Mouse (Mus musculus) liver (tissue): ENCODE results near the gene Mrps31.

Source experiments
- DNase-seq: peaks from one replicate; pipeline ENCODE4 v3.0.0-alpha.2; 2020; ENCODE audit warnings: mixed read lengths

Mrps31 gene

GRCm38 (mm10) chr8:22411282-22411702 is at the start of gene Mrps31:
TSS of gene Mrps31 (plus strand) at chr8:22411361.
- DNase-seq: peak; percentile 79

DNA sequence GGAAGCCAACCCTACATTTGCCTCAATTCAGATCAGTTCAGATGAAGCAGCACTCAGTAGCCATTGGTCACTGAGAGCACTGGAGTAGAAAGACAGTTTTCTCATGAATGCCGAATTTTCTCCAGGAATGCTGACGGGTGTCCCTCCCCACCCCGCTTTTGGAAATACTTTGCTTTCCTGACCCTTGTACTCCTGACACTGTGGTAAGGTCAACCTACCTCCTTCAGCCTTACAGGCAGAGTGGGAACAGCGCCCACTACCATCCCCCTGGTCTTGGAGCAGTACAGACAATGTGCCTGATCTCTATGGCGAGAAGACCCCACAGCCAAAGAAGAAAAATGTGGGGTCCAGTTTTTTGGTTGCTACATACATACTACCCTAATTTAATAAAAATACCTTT is 34.9 kb upstream of the Mrps31 start:
- no peak for DNase-seq

- DNase-seq: peak; percentile 48
Observed at GRCm38 (mm10) chr8:22376903-22377302, 34.3 kb upstream of the Mrps31 start.

GRCm38 (mm10) chr8:22380934-22381333 is 30.2 kb upstream of the Mrps31 start:
- DNase-seq: no peak

GRCm38 (mm10) chr8:22382824-22383595 is 28.2 kb upstream of the Mrps31 start:
- no peak for DNase-seq

DNA sequence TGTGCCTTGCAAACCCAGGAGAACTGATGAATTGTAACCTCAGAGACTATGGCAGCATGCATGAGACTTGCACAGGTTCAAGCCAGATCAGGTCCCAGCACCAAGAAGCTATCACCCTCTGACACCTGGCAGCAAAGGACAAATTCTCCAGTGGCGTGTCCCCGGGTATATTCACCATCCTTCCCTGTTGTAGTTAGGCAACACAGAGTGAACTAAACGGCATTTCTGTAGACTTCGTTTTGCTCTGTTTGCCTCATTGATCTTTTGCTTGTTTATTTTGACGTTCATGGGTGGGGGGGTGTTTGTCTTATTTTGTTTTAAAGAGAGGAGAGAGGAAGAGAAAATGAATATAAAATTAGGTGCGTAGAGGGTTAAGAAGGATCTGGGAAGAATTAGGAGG is 26.0 kb upstream of the Mrps31 start:
- DNase-seq: no peak

DNA sequence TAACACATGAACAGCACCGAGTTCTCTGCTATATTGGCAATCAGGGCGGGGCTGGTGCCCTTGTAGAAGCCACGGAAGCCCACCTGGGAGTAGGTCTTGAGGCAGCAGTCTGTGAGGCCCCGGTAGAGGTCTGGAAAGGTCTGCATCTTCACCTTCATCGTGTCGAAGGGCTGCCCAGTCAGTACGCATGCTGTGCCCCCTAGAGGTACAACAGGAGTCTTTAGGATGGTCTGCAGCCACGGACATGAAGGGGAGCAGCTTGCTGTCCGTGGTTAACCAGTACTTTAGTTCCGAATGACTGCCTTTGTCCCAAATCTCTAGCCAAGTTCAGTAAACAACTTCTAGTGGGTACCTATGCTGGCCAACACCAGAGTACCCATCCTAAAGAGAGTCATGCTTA is 21.3 kb upstream of the Mrps31 start:
- no peak for DNase-seq

- DNase-seq: no peak
Observed at GRCm38 (mm10) chr8:22390766-22391463, 20.2 kb upstream of the Mrps31 start.

DNA sequence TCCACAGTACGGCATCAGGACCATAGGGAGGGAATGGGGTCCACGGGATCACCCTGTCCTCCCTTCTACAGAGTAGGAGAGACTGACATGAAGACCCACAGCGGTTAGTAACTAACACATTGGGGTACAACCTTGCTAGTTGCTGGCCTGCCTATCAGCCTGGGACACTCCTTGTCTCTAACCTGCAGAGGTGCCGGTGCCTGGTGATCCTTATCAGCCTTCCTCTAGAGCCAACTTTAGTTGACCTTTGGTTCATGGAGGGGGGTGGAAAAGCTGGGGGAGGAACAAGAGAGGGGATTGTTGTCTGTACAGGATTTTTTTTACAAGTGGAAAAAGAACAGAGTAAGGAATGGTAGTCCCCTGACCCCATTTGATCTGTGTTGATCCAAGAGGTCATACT is 16.7 kb upstream of the Mrps31 start:
- DNase-seq: peak; percentile 27

DNA sequence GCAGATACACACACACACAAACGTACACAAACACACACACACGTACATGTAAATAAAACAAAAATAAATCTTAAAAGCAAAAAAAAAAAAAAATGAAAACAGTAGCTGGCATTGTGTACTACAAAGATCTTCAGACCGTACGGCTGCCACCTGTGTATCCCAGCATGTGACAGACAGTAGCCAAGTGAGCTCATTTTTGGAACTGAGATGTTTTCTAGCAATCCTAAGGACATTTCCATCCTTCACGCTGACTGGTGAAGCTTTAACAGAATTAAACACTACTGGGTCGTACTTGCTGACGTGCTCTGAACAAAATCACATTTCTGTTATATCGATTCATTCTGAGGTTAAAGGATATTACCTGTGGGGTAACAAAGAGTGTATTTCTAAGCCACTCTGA is 15.9 kb upstream of the Mrps31 start:
- DNase-seq: no peak

- no peak for DNase-seq
Observed at GRCm38 (mm10) chr8:22397811-22398141, 13.4 kb upstream of the Mrps31 start.

- DNase-seq: peak; percentile 92
Observed at GRCm38 (mm10) chr8:22398142-22398951, 12.8 kb upstream of the Mrps31 start, which contains the start of gene Slc25a15. TSS of gene Slc25a15 (minus strand) at chr8:22398597.

DNA sequence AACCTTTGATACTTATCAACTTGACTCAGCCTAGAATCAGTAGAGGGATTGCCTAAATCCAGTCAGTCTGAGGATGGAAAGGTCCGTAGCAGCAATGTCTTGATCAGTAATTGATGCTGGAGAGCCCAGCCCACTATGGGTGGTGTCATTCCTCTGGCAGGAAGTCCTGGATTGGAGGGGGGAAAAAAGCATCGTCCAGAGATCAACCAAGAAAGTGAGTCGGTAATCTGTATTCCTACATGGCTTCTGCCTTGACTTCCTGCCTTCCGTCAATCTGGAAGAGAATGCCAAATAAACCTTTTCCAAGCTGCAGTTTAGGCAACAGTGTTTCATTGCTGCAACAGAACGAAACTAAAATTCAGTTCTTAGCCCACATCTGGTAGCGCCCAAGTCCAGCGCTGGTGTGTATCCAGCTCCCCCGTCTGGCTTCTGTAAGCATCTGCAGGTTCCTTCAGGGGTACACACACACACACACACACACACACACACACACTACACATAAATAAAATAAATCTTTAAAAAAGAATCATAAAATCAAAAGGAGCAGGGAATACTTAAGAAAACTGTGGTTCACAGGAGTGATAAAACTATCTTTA is 11.8 kb upstream of the Mrps31 start:
- no peak for DNase-seq

DNA sequence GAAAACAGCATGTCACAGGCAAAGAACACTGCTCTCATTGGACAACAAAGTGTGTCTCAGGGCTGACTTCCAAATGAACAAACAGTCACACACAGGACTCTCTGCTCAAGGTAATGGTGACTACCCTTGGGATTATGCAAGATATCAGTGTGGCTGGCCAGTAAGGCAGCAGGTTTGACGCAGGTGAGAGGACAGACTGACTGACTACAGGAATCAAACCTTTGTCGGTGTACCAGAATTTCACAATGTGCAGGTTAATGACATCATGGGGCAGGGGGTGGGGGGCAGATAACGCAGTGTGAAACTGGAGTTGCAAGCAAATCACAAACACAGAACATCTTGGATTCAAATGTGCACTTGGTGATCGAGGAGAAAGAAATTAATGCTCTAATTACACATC is 10.6 kb upstream of the Mrps31 start:
- DNase-seq: no peak

GRCm38 (mm10) chr8:22403235-22403634 is 7.9 kb upstream of the Mrps31 start:
- no peak for DNase-seq

DNA sequence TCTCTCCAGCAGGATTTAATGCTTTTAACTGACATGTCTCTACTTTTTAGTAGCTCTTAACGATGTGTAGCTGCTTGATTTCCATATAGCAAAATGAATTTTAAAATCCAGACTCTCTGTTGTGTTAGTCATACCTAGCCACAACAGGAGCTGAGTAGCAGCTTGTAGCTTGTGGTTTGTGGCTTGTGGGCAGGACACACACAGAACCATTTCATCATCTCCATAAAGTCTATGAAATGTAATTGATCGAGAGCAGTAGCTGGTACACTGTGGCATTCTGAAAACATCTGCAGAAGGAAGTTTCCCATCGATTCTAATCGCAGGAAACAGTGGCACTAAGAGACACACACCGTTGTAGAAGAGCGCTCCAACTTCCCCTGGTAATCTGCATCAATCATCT is 5.4 kb upstream of the Mrps31 start:
- no peak for DNase-seq

GRCm38 (mm10) chr8:22410688-22411281 is 376 bp upstream of the Mrps31 start:
- DNase-seq: no peak

DNA sequence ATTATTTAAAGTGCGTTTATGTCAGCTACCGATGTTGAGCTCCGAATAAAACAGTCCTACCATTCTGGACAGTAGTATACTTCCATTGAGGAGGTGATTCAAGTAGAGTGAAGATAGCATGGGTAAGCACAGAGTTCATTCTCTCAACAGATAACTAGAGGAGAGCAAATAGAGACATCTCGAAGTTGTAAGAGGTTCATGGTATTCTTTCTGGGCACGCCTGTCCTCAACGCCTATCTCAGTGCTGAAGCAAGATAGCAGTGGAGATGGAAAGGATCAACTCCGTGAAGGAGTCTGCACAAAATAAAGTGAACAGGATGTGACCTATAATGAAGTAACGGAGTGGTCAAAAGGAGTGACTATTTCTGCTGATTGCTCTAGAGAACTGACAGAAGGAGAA is 810 bp downstream of the Mrps31 start:
- peak; percentile 20 for DNase-seq
